In the genomic region with DNA sequence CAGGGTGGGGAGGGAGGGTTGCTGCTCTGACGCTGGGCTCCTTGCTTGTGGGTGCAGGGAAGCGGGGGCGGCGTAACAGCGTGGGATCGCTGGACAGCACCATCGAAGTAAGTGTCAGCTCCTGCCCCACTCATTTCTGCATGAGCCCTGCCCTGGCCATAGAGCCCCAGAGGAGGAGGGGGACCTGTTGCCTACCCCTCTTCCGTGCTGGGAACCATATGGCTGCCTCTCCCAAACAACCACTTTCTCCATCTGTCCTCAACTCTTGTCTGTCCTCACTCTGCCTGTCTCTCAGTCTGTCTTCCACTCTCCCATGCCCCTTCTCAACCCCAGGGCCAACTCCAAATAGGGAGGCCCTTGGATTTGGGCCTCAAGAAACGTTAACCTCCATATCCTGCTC, we compare ENCODE assay signal across 20 mouse cellular contexts. TPM values are rescaled to one million over a fixed set of nuclear protein-coding genes. Genes with fewer than 3 reads are reported as not detected.
DNase-seq lines count a peak whose midpoint lies in the region; ATAC-seq lines count a peak whose summit lies in the region.
"Had no signal": no experiment of that assay in that cellular context is flagged by ENCODE, and none has a peak within 500 bp of the region (broad histone marks: within the 10 kb centered on the region; RNA-seq: fewer than 3 reads in every experiment).

No protein-coding gene starts in this region.

- H3K27ac ChIP-seq in heart, embryonic 11.5 days (ENCODE audit: low read depth, low read length) = no peak overlapping the region
- H3K27ac ChIP-seq in forebrain, embryonic 15.5 days (replicated peaks) = no peak overlapping the region
- H3K27ac ChIP-seq in hindbrain, embryonic 11.5 days (ENCODE audit: low read depth, low read length) = no peak overlapping the region
- H3K27ac ChIP-seq: embryonic facial prominence, embryonic 15.5 days; forebrain, embryonic 10.5 days; heart, embryonic 13.5 days; hindbrain, embryonic 12.5 days had no signal

- H3K4me3 ChIP-seq in heart, embryonic 11.5 days (ENCODE audit: low read depth, low read length) = no peak overlapping the region
- H3K4me3 ChIP-seq in forebrain, embryonic 15.5 days = no peak overlapping the region
- no peak overlapping the region for H3K4me3 ChIP-seq in hindbrain, embryonic 11.5 days (ENCODE audit: low read depth, low read length)
- H3K4me3 ChIP-seq: embryonic facial prominence, embryonic 15.5 days; erythroblast, embryonic 14.5 days; forebrain, embryonic 10.5 days; heart, embryonic 13.5 days; hindbrain, embryonic 12.5 days had no signal

- 50% methylated on average over 9 of the region's 9 CpGs for WGBS in heart, embryonic 11.5 days (ENCODE audit: insufficient replicate concordance)
- WGBS in forebrain, embryonic 15.5 days = 56% methylated on average over 9 of the region's 9 CpGs
- WGBS in hindbrain, embryonic 11.5 days = 59% methylated on average over 8 of the region's 9 CpGs

- no peak overlapping the region for H3K9ac ChIP-seq in heart, embryonic 11.5 days (ENCODE audit: low read depth, low read length)
- no peak overlapping the region for H3K9ac ChIP-seq in forebrain, embryonic 15.5 days (replicated peaks)
- H3K9ac ChIP-seq in hindbrain, embryonic 11.5 days (ENCODE audit: low read depth, low read length) = no peak overlapping the region
- H3K9ac ChIP-seq: embryonic facial prominence, embryonic 15.5 days; heart, embryonic 13.5 days; hindbrain, embryonic 12.5 days had no signal

- peaks cover 28% of the 10 kb centered on the region for H3K27me3 ChIP-seq in heart, embryonic 11.5 days (ENCODE audit: control insufficient read depth, insufficient read depth, low read length)
- peaks cover 23% of the 10 kb centered on the region; the same call in 1 of the 2 replicates for H3K27me3 ChIP-seq in forebrain, embryonic 15.5 days
- H3K27me3 ChIP-seq in hindbrain, embryonic 11.5 days (ENCODE audit: control insufficient read depth, insufficient read depth, low read length) = peaks cover 46% of the 10 kb centered on the region

- DNase-seq in heart, adult 11 months = peak; percentile 64
- peak; percentile 50 to 56 for DNase-seq in cerebellum, adult 18-20 months
- DNase-seq in cerebellum, adult 9-11 months = peak; percentile 50
- no peak for DNase-seq in hindbrain, embryonic 11.5 days (ENCODE audit: low spot score)
- no peak for DNase-seq in urinary bladder, postnatal 36 days (ENCODE audit: low spot score in 2 of 2)
- DNase-seq: adrenal gland, postnatal 10 days; embryo, embryonic 11 days; gastrocnemius, postnatal 14 days; heart, postnatal 36 days had no signal

- H3K4me1 ChIP-seq in heart, embryonic 11.5 days (ENCODE audit: control insufficient read depth, insufficient read depth, low read length) = no peaks in the 10 kb centered on the region
- no peaks in the 10 kb centered on the region for H3K4me1 ChIP-seq in forebrain, embryonic 15.5 days
- H3K4me1 ChIP-seq in hindbrain, embryonic 11.5 days (replicated peaks; ENCODE audit: control insufficient read depth, insufficient read depth, low read length) = no peaks in the 10 kb centered on the region
- H3K4me1 ChIP-seq: embryonic facial prominence, embryonic 15.5 days; forebrain, embryonic 10.5 days; heart, embryonic 13.5 days; hindbrain, embryonic 12.5 days had no signal

- no peak overlapping the region for H3K4me2 ChIP-seq in heart, embryonic 11.5 days
- no peak overlapping the region for H3K4me2 ChIP-seq in forebrain, embryonic 15.5 days (replicated peaks)
- no peak overlapping the region for H3K4me2 ChIP-seq in hindbrain, embryonic 11.5 days (replicated peaks; ENCODE audit: low read depth, low read length)
- H3K4me2 ChIP-seq: embryonic facial prominence, embryonic 15.5 days; heart, embryonic 13.5 days; hindbrain, embryonic 12.5 days had no signal

- ATAC-seq in heart, embryonic 11.5 days (replicated peaks; ENCODE audit: insufficient number of reproducible peaks, low FRiP score, low TSS enrichment) = no peak
- ATAC-seq in forebrain, embryonic 15.5 days (replicated peaks) = no peak
- no peak for ATAC-seq in hindbrain, embryonic 11.5 days (ENCODE audit: low FRiP score)
- ATAC-seq: forebrain, embryonic 16.5 days; hindbrain, embryonic 16.5 days; inflammation-experienced regulatory T-cells, adult 6 months; intestine, postnatal 0 days had no signal

- no peaks in the 10 kb centered on the region for H3K9me3 ChIP-seq in heart, embryonic 11.5 days (replicated peaks; ENCODE audit: control insufficient read depth, low read length)
- H3K9me3 ChIP-seq in forebrain, embryonic 15.5 days = no peaks in the 10 kb centered on the region
- no peaks in the 10 kb centered on the region for H3K9me3 ChIP-seq in hindbrain, embryonic 11.5 days (ENCODE audit: control insufficient read depth, low read length)
- H3K9me3 ChIP-seq: embryonic facial prominence, embryonic 15.5 days; forebrain, embryonic 10.5 days; heart, embryonic 13.5 days; hindbrain, embryonic 12.5 days had no signal

- no peaks in the 10 kb centered on the region for H3K36me3 ChIP-seq in heart, embryonic 11.5 days (ENCODE audit: control insufficient read depth, insufficient read depth, low read length)
- no peaks in the 10 kb centered on the region for H3K36me3 ChIP-seq in forebrain, embryonic 15.5 days
- H3K36me3 ChIP-seq in hindbrain, embryonic 11.5 days (ENCODE audit: control insufficient read depth, insufficient read depth, low read length) = no peaks in the 10 kb centered on the region
- H3K36me3 ChIP-seq: forebrain, embryonic 10.5 days; hindbrain, embryonic 12.5 days had no signal

RNA-seq across cellular contexts. Expression of a gene that starts 10.6 kb away (rescaled TPM):
- 28.6 and 30.2 TPM in 2 replicates for polyA plus RNA-seq in heart, embryonic 11.5 days (2014; fragmentation: Nextera tagmentation; extraction: Ambion mirVana)
- 33.7 and 38.2 TPM in 2 replicates for polyA plus RNA-seq in forebrain, embryonic 15.5 days (2015; fragmentation: Nextera tagmentation; extraction: Ambion mirVana)
- 29.6 and 44.4 TPM in 2 replicates for polyA plus RNA-seq in hindbrain, embryonic 11.5 days (2014; fragmentation: Nextera tagmentation; extraction: Ambion mirVana)

Comparison
In these comparisons a context has a peak if more than half of its experiments do, and no peak if none do; other contexts are left out.
1. DNase-seq: peak in heart, adult 11 months (single experiment), cerebellum, adult 18-20 months (2 of 2) and cerebellum, adult 9-11 months (single experiment); none in hindbrain, embryonic 11.5 days (single experiment) and urinary bladder, postnatal 36 days (0 of 2).